Mouse (Mus musculus) E14TG2a.4 (cell line): ENCODE data around the gene Retsat.

Experiments used
- CTCF ChIP-seq: conservative IDR thresholded peaks from 2 replicates; pipeline ENCODE4 v1.5.1; 2014; ENCODE audit warnings: low read length
- NANOG ChIP-seq: IDR thresholded peaks from 2 replicates; pipeline ENCODE4 v1.6.1; 2014; ENCODE audit warnings: borderline replicate concordance, low read length, mixed read lengths
- POU5F1 ChIP-seq: IDR thresholded peaks from 2 replicates; pipeline ENCODE4 v1.6.1; 2014; ENCODE audit warnings: low read length, borderline replicate concordance

- no peak for TF ChIP-seq CTCF
- TF ChIP-seq NANOG, result no peak
- TF ChIP-seq POU5F1, result no peak
These were observed 12.0 kb downstream of the Retsat start for GRCm38 (mm10) chr6:72610261-72610660.
